Mouse (Mus musculus): Measurements from ENCODE around the gene Stac3.

DNA sequence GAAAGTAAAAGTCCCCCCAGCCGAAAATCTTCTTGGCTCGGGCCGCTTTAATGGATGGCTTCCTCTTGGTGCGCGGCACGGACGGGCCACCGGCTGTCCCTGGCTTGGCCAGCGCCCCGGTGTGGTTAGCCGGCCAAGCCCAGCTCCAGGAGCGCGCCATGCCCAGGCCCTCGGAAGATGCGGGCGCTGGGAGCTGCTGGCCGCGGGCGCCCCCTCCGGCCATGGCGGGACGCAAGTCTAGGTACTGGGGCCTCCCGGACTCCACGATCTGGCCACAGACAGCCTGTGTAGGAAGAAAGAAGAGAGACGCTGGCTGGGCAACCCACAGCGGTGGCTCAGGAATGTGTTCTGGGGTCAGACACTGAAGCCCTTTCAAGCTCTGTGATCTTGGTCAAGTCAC is 25.2 kb downstream of the Stac3 start:
- no peak; the same call in 1 of the 2 replicates for TF ChIP-seq CTCF (IDR thresholded peaks at IDR 0.05; ENCODE audit: extremely low read depth, insufficient read length, insufficient replicate concordance, low read depth, low read length)
- TF ChIP-seq POLR2A (IDR thresholded peaks at IDR 0.05; ENCODE audit: low read depth, low read length) = no peak

All from small intestine, adult 2 months (tissue).